Mouse (Mus musculus): ENCODE data around the gene Zfp553.
A peak's percentile ranks its signal among the peaks of the same experiment; 100 is the strongest.

Gene Zfp553

GRCm38 (mm10) chr7:127232622-127233367 is at the start of gene Zfp553, which contains the start of gene Sept1:
Gene Zfp553 (plus strand): TSS chr7:127233061.
Gene Sept1 (minus strand): TSS chr7:127233130.
- peak; percentile 80 to 81 for DNase-seq (ENCODE audit: low spot score in 2 of 2)

DNA sequence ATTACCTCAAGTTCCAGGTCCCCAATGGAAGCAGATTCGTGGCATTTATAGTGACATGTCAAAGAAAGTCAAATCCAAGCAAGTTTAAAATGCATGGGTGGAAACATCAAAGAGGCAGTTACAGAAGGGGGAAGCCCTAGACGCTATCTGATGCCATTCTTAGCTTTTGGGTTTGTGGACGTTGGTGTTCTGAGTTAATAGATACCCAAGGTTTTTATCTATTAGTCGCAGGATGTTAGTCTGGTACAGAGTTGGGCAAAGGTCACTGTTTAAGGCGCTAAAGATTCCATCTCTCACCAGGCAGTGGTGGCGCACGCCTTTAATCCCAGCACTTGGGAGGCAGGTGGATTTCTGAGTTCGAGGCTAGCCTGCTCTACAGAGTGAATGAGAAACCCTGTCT is 49.5 kb upstream of the Zfp553 start:
- no peak for DNase-seq (ENCODE audit: low spot score in 2 of 2)

DNA sequence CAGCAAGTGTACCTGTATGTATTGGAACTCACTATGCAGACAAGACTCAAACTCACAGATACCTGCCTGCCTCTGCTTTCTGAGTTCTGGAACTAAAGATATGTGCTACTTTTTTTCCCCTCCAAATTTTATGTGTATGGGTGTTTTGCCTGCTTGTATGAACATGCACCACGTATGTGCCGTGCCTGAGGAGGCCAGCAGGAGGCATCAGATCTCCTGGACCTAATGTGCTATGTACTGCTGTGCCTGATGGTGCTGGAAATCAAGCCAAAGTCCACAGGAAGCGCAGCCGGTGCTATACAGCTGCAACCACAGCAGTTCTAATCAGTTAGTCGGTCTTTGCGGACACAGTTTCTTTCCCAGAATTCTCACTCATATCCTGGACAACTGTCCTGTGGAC is 49.0 kb upstream of the Zfp553 start:
- no peak for DNase-seq (ENCODE audit: low spot score in 2 of 2)

GRCm38 (mm10) chr7:127184720-127185119 is 48.1 kb upstream of the Zfp553 start:
- no peak for DNase-seq (ENCODE audit: low spot score in 2 of 2)

DNA sequence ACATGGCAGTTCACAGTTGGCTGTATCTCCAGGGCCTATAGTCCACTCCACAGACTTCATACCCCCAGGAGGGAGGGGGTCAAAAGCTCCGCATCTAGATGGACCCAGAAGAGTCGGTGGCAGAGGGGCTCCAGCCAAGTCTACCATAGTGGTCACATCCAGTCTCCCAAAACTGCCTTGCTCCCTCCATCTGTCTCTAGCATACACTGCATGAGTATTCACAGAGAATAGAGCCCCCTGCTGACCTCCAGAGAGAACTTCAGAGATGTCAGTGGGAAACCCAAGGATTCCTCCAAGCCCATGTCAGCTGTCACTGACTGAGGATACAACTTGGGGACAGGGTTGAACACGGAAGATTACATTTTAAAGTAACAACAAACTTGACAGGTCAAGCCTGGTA is 47.3 kb upstream of the Zfp553 start:
- no peak for DNase-seq (ENCODE audit: low spot score in 2 of 2)

GRCm38 (mm10) chr7:127187351-127187750 is 45.5 kb upstream of the Zfp553 start:
- DNase-seq (ENCODE audit: low spot score in 2 of 2) = no peak

DNA sequence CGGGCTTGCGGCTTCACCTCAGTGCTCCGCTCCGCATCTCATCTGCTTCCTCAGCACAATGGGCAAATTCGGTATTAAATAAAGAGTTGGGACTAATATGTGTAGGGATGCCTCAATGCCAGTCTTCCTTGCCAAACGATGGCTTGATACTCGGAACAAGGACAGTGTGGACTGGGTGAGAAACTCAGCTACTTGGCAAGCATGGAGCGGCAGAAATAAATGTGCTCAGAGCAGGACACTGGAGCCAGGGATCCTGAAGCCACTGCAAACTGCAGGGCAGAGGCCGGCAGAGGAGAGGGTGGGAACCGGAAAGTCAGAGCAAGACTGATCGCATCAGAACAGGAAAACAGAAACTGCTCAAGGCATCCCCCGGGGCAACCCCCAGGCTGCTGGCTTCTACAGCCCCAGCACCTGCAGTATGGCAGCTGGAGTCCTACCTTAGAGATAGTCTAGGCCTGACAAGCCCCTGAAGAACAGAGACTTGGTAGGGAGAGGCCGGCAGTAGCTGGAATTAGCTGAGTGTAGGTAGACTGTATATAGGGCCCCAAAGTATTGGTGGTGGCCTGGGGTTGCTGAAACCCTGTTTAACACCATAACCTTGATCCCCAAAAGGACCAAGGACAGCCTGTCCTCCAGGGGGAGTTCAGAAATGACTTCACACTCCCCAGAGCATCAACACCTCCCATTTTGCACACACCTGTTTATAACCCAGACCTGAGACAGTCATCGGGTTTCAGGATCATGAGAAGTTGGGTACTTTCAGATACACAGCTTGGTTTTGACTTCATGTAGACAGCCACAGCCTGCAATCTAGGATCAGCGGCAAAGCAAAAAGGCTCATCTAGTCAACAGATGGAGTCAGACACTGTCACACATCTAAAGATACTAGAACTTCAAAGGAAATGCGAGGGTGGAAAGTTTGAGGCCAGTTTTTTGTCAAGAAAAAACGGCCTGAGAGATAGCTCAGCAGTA is 44.3 kb upstream of the Zfp553 start:
- DNase-seq (ENCODE audit: low spot score in 2 of 2) = no peak

DNA sequence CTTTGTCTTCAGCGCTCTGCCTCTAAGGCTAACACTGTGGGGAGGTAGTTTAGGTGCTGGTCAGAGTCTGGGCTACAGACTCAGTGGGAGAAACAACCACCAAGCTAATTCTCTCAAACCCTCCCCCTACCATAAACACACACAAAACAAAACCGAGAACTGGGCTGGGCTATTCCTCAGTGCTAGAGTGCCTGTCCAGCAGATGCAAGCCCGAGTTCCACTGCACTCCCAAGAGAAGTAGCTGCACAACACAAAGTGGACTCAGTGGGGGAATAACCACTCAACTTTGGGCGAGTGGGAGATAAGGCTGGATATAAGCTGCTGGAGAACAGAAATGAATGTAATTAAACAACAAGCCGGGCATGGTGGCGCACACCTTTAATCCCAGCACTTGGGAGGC is 42.2 kb upstream of the Zfp553 start:
- DNase-seq (ENCODE audit: low spot score in 2 of 2) = no peak

DNA sequence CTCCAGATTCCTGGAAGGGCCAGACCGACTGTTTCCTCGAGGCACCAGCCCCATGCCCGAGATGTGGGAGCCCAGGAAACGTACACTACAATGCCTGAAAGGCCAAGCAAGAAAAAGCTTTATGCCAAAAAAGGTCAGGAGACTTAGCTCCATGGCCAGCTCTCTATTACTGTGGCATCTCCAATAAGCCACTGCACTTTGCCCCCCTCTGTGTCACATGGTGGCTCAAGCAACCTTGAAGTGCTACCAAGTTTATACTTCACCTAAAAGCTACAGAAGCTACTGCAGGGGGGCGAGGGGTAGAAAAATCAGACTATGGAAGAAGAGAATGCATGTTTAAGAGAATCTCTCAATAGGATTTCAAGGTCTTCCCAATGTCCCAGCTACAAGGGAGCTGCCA is 39.9 kb upstream of the Zfp553 start:
- no peak for DNase-seq (ENCODE audit: low spot score in 2 of 2)

DNA sequence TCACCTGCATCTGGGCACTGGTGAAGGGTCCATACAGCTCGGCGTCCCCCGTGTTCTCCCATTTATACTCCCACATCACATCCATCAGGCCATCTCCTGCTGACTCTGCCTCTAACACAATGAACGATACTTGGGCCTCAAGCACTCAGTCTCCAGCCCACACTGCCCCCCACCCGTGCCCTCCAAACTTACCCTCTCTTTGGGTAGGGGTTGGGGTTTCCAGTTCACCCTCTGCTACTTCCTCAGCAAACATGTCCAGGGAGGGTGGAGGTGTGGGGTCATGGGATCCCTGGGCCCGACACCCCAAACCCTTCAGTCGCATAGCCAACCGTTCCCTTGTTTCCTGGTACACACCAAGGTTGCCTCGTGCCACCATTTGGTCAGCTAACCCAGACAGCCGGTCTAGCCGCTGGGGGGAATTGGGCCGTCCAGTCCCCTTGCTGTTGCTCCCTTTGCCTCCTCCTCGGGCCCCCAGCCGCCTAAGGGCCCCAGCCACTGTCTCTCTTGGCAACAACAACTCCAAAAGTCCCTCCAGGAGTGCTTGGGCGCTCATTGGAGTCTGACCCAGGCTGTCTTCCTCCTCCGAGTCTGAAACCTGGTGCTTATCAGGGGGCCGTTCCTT is 38.7 kb upstream of the Zfp553 start:
- DNase-seq (ENCODE audit: low spot score in 2 of 2) = no peak

- no peak for DNase-seq (ENCODE audit: low spot score in 2 of 2)
Measured at GRCm38 (mm10) chr7:127194633-127195029, 38.2 kb upstream of the Zfp553 start.

- DNase-seq (ENCODE audit: low spot score in 2 of 2) = peak; percentile 94 to 96
Measured at GRCm38 (mm10) chr7:127195544-127196295, 37.1 kb upstream of the Zfp553 start, which contains the start of gene Cd2bp2. Gene Cd2bp2 (minus strand): TSS chr7:127196050.

DNA sequence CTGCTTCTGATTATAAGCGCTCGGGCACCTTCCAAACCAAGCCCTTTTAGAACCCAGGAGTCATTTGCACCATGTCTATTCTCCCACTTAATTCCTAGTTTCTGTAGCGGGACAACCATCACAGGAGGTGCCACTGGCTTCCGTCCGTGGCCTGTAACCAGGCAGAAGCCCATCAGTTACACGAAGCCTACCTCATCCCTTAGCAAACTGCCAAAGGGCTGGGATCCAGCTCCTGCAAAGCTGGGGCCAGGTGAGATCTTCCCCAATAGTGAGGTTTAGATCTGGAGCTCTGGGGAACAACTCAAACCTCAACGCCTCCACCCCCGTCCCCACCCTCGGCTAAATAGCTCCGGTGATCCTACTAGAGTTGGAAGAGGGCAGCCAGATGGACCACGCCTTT is 36.4 kb upstream of the Zfp553 start:
- no peak for DNase-seq (ENCODE audit: low spot score in 2 of 2)

DNA sequence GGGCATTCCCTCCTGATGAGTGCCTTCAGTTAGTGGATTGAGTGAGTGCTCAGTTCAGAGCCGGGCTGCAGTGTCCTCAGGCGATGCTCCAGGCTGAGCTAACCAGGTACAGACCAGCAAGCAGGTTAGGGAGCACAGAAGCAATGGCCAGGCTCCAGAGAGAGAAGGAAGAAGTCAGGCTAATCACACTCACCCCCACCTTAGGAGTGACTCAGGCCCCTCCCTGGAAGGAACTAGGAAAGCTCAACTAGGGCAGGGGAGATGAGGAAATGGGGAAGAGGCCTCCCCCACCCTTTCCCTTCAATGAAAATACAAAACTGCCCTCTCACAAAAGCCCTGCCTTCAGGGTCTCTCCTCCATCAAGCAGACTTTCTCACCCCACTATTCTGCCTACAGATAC is 26.3 kb upstream of the Zfp553 start:
- DNase-seq (ENCODE audit: low spot score in 2 of 2) = no peak

- DNase-seq (ENCODE audit: low spot score in 2 of 2) = peak in 1 of 2 experiments; percentile 41
Measured at GRCm38 (mm10) chr7:127207374-127208294, 25.2 kb upstream of the Zfp553 start.

DNA sequence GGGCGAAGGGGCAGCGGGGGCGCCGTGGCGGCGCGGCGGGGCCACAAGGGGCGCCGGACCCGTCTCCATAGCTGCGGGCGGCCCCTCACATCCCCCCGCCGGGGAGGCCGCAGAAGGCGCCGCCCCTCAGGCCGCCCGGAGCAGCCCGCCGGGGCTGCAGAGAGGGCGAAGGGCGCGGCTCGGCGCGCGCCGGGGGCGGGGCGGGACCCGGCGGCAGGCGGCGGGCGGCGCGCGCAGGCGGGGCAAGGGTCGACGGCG is 24.6 kb upstream of the Zfp553 start, which contains the start of gene Tbc1d10b:
Gene Tbc1d10b, minus strand, starts transcription at position 174 of the 258 bp plus-strand sequence.
- DNase-seq (ENCODE audit: low spot score in 2 of 2) = no peak

DNA sequence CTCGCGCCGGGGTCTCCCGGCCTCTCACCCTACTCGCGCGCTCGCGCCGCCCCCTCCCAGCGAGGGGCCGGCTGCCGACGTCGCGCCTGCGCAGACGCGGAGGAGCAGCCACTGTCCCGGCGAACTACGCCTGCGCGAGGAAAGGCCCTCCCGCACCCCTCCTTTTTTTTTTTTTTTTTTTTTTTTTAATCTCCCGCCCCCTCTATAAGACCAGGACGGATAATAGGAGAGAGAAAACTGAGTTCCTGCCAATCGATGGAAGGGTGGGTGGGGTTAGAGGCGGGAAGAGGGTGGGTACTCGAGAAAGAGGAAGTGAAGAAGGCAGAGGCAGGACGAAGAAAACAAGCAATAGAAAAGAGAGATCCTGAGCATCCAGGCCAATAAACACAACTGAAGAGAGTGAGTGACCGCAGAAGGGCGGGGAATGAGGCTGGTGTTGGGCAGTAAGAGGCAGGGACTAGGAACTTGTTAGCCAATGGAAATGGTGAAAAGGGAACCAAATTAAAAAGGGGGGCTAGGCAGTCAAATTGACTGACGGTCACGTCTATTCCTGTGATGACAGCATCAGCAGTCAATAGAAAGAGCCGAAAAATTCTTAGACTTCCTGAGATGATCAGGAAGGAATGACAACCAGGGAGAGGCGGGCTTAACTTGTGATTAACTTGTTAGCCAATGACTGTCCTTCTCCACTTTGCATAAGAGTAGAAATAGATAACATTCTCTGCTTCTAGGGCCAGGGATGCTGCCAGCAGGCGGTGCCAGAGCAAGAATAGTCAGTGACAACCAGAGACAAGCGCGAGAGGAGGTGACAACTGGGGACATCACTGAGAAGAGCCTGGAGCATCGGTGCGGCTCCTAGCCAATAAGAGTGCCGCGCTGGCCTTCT is 24.1 kb upstream of the Zfp553 start, which contains the start of gene Mylpf:
Gene Mylpf, plus strand, starts transcription at position 338 of the 886 bp plus-strand sequence.
- DNase-seq (ENCODE audit: low spot score in 2 of 2) = peak; percentile 92

GRCm38 (mm10) chr7:127209851-127210250 is 23.0 kb upstream of the Zfp553 start:
- no peak for DNase-seq (ENCODE audit: low spot score in 2 of 2)

DNA sequence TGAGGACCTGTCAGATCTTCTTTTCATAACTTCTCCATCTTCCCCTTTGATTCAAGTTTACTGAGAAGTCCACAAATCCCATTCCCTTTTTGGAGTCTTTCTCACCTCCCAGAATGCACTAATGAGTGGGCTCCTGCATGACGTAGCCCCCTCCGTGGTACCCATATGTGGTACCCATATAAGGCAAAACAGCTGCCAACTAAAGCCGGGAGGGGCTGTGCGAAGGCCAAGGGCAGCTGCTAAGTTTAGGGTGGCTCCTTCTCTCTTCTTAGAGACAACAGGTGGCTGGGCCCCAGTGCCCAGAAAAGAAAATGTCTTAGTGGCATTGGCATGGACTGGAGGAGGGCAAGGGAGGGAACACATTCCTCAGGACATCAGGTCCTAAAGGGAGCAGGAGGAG is 22.6 kb upstream of the Zfp553 start:
- DNase-seq (ENCODE audit: low spot score in 2 of 2) = no peak
